Mouse (Mus musculus): ENCODE data around the gene Ctse.

- TF ChIP-seq CTCF (IDR thresholded peaks at IDR 0.05; ENCODE audit: low read depth, low read length) (no peak), POLR2A (IDR thresholded peaks at IDR 0.05; ENCODE audit: extremely low read depth, insufficient read depth, low read length) (no peak)
These were observed 3.5 kb downstream of the Ctse start for GRCm38 (mm10) chr1:131641565-131641964.
